Mouse (Mus musculus): Measurements from ENCODE around the gene Mrpl39. TPM values are rescaled to one million over a fixed set of nuclear protein-coding genes. Genes with fewer than 3 reads are reported as not detected.

The Mrpl39 gene
- total and polyA plus RNA-seq, 2 experiments: 36.9 to 47.8 TPM

GRCm38 (mm10) chr16:84698708-84699107 lies 36.8 kb downstream of the Mrpl39 start:
- Histone ChIP-seq H3K27me3 (ENCODE audit: control insufficient read depth, insufficient read depth, low read length) (peaks cover 7% of the 10 kb centered on the region; the same call in 1 of the 2 replicates), H3K79me2 (ENCODE audit: control insufficient read depth, insufficient read depth, low read length) (no peaks in the 10 kb centered on the region), H3K4me3 (ENCODE audit: insufficient read depth, low read depth, low read length) (no peak overlapping the region), H3K4me1 (ENCODE audit: control insufficient read depth, insufficient read depth, low read length) (no peaks in the 10 kb centered on the region; the same call in 1 of the 2 replicates), H3K36me3 (ENCODE audit: control insufficient read depth, insufficient read depth, low read length) (no peaks in the 10 kb centered on the region), H3K9ac (ENCODE audit: low read depth, low read length) (no peak overlapping the region), H3K27ac (replicated peaks; ENCODE audit: insufficient read depth, low read depth, low read length) (no peak overlapping the region)
- DNase-seq (ENCODE audit: extremely low read depth, low read depth, low spot score): no peak
- TF ChIP-seq CTCF (IDR thresholded peaks at IDR 0.05; ENCODE audit: low read depth, low read length): no peak
- no peak for TF ChIP-seq POLR2A (IDR thresholded peaks at IDR 0.05; ENCODE audit: extremely low read depth, insufficient read depth, low read length)
- WGBS: 57% methylated on average over 6 of the region's 6 CpGs

- TF ChIP-seq CTCF (IDR thresholded peaks at IDR 0.05; ENCODE audit: low read depth, low read length) (no peak), POLR2A (IDR thresholded peaks at IDR 0.05; ENCODE audit: extremely low read depth, insufficient read depth, low read length) (no peak)
- H3K27me3 ChIP-seq (ENCODE audit: control insufficient read depth, insufficient read depth, low read length): no peaks in the 10 kb centered on the region
These were observed 39.4 kb downstream of the Mrpl39 start for GRCm38 (mm10) chr16:84696178-84696577.

GRCm38 (mm10) chr16:84681991-84682390 lies 53.6 kb downstream of the Mrpl39 start:
- Histone ChIP-seq H3K4me1 (ENCODE audit: control insufficient read depth, insufficient read depth, low read length) (no peaks in the 10 kb centered on the region), H3K36me3 (ENCODE audit: control insufficient read depth, insufficient read depth, low read length) (no peaks in the 10 kb centered on the region), H3K27ac (replicated peaks; ENCODE audit: insufficient read depth, low read depth, low read length) (no peak overlapping the region), H3K4me3 (ENCODE audit: insufficient read depth, low read depth, low read length) (no peak overlapping the region), H3K27me3 (ENCODE audit: control insufficient read depth, insufficient read depth, low read length) (no peaks in the 10 kb centered on the region), H3K79me2 (ENCODE audit: control insufficient read depth, insufficient read depth, low read length) (no peaks in the 10 kb centered on the region), H3K9ac (ENCODE audit: low read depth, low read length) (no peak overlapping the region)
- DNase-seq (ENCODE audit: extremely low read depth, low read depth, low spot score): no peak
- whole genome bisulfite sequencing: 66% methylated on average over 4 of the region's 4 CpGs
- no peak for TF ChIP-seq CTCF (IDR thresholded peaks at IDR 0.05; ENCODE audit: low read depth, low read length)
- no peak for TF ChIP-seq POLR2A (IDR thresholded peaks at IDR 0.05; ENCODE audit: extremely low read depth, insufficient read depth, low read length)

More at GRCm38 (mm10) chr16:84696178-84696577, 39.4 kb downstream of the Mrpl39 start:
- Histone ChIP-seq H3K4me1 (ENCODE audit: control insufficient read depth, insufficient read depth, low read length) (no peaks in the 10 kb centered on the region), H3K4me3 (ENCODE audit: insufficient read depth, low read depth, low read length) (no peak overlapping the region), H3K79me2 (ENCODE audit: control insufficient read depth, insufficient read depth, low read length) (no peaks in the 10 kb centered on the region), H3K36me3 (ENCODE audit: control insufficient read depth, insufficient read depth, low read length) (no peaks in the 10 kb centered on the region), H3K27ac (replicated peaks; ENCODE audit: insufficient read depth, low read depth, low read length) (no peak overlapping the region), H3K9ac (ENCODE audit: low read depth, low read length) (no peak overlapping the region)
- DNase-seq (ENCODE audit: extremely low read depth, low read depth, low spot score): no peak
- 85% methylated on average over 11 of the region's 11 CpGs for WGBS

GRCm38 (mm10) chr16:84680760-84681159 lies 54.8 kb downstream of the Mrpl39 start:
- Histone ChIP-seq H3K36me3 (ENCODE audit: control insufficient read depth, insufficient read depth, low read length) (no peaks in the 10 kb centered on the region), H3K27ac (replicated peaks; ENCODE audit: insufficient read depth, low read depth, low read length) (no peak overlapping the region), H3K9ac (ENCODE audit: low read depth, low read length) (no peak overlapping the region), H3K4me3 (ENCODE audit: insufficient read depth, low read depth, low read length) (no peak overlapping the region), H3K79me2 (ENCODE audit: control insufficient read depth, insufficient read depth, low read length) (no peaks in the 10 kb centered on the region), H3K27me3 (ENCODE audit: control insufficient read depth, insufficient read depth, low read length) (no peaks in the 10 kb centered on the region), H3K4me1 (ENCODE audit: control insufficient read depth, insufficient read depth, low read length) (no peaks in the 10 kb centered on the region)
- no peak for TF ChIP-seq POLR2A (IDR thresholded peaks at IDR 0.05; ENCODE audit: extremely low read depth, insufficient read depth, low read length)
- no peak for TF ChIP-seq CTCF (IDR thresholded peaks at IDR 0.05; ENCODE audit: low read depth, low read length)
- 73% methylated on average over 5 of the region's 5 CpGs for WGBS
- no peak for DNase-seq (ENCODE audit: extremely low read depth, low read depth, low spot score)

- no peaks in the 10 kb centered on the region for H3K36me3 ChIP-seq (ENCODE audit: control insufficient read depth, insufficient read depth, low read length)
- TF ChIP-seq POLR2A (IDR thresholded peaks at IDR 0.05; ENCODE audit: extremely low read depth, insufficient read depth, low read length) (no peak), CTCF (IDR thresholded peaks at IDR 0.05; ENCODE audit: low read depth, low read length) (no peak)
- H3K79me2 ChIP-seq (ENCODE audit: control insufficient read depth, insufficient read depth, low read length): no peaks in the 10 kb centered on the region
- H3K4me3 ChIP-seq (ENCODE audit: insufficient read depth, low read depth, low read length): no peak overlapping the region
- no peak overlapping the region for H3K9ac ChIP-seq (ENCODE audit: low read depth, low read length)
- H3K27me3 ChIP-seq (ENCODE audit: control insufficient read depth, insufficient read depth, low read length): no peaks in the 10 kb centered on the region
- H3K27ac ChIP-seq (replicated peaks; ENCODE audit: insufficient read depth, low read depth, low read length): no peak overlapping the region
- DNase-seq (ENCODE audit: extremely low read depth, low read depth, low spot score): no peak
- no peaks in the 10 kb centered on the region for H3K4me1 ChIP-seq (ENCODE audit: control insufficient read depth, insufficient read depth, low read length)
- WGBS: 79% methylated on average over 3 of the region's 3 CpGs
These were observed 58.2 kb downstream of the Mrpl39 start for GRCm38 (mm10) chr16:84677292-84677691.

Other genes with a start within 250 kb of the Mrpl39 start
- not detected in 2 replicates for gene A730009L09Rik, start 220.6 kb downstream of the Mrpl39 start, total RNA-seq (2014; rRNA removed)
- gene A730009L09Rik, start 220.6 kb downstream of the Mrpl39 start, polyA plus RNA-seq (2012; rRNA removed): not detected in 2 replicates
- gene Jam2, start 38.4 kb upstream of the Mrpl39 start, total RNA-seq (2014; rRNA removed): 5.0 and 9.8 TPM in 2 replicates
- 2.3 and 2.4 TPM in 2 replicates for gene Jam2, start 38.4 kb upstream of the Mrpl39 start, polyA plus RNA-seq (2012; rRNA removed)
- 32.3 and 36.4 TPM in 2 replicates for gene Gabpa, start 99.2 kb upstream of the Mrpl39 start, total RNA-seq (2014; rRNA removed)
- 5.8 and 6.7 TPM in 2 replicates for gene Gabpa, start 99.2 kb upstream of the Mrpl39 start, polyA plus RNA-seq (2012; rRNA removed)
- gene Atp5j, start 99.9 kb upstream of the Mrpl39 start, total RNA-seq (2014; rRNA removed): 296 and 354 TPM in 2 replicates
- gene Atp5j, start 99.9 kb upstream of the Mrpl39 start, polyA plus RNA-seq (2012; rRNA removed): 196 and 235 TPM in 2 replicates

Data from liver, adult 2 months (tissue).